8 mouse cellular contexts compared by ENCODE assay signal in genomic region chr4:55604915-55605314, GRCm38 (mm10).
DNase-seq lines count a peak whose midpoint lies in the region; ATAC-seq lines count a peak whose summit lies in the region.

No protein-coding gene starts in this region.

- H3K4me1 ChIP-seq in heart, embryonic 11.5 days (ENCODE audit: control insufficient read depth, insufficient read depth, low read length) = no peaks in the 10 kb centered on the region
- no peaks in the 10 kb centered on the region for H3K4me1 ChIP-seq in intestine, embryonic 14.5 days (replicated peaks; ENCODE audit: control insufficient read depth, insufficient read depth, low read length)
- no peaks in the 10 kb centered on the region for H3K4me1 ChIP-seq in liver, embryonic 16.5 days (ENCODE audit: control insufficient read depth, low read depth, low read length)
- 0 out of 2 replicates have a peak, but pooled peaks cover 3% of the 10 kb centered on the region for H3K4me1 ChIP-seq in stomach, embryonic 16.5 days (ENCODE audit: control insufficient read depth, insufficient read depth, low read length)

- H3K36me3 ChIP-seq in heart, embryonic 11.5 days (ENCODE audit: control insufficient read depth, insufficient read depth, low read length) = no peaks in the 10 kb centered on the region
- H3K36me3 ChIP-seq in intestine, embryonic 14.5 days (ENCODE audit: control insufficient read depth, insufficient read depth, low read length) = no peaks in the 10 kb centered on the region
- no peaks in the 10 kb centered on the region for H3K36me3 ChIP-seq in liver, embryonic 16.5 days (ENCODE audit: control insufficient read depth, insufficient read depth)
- H3K36me3 ChIP-seq in stomach, embryonic 16.5 days (ENCODE audit: control insufficient read depth, insufficient read depth, low read length) = no peaks in the 10 kb centered on the region

- WGBS in heart, embryonic 11.5 days (ENCODE audit: insufficient replicate concordance) = 83% methylated on average over 11 of the region's 11 CpGs
- 77% methylated on average over 11 of the region's 11 CpGs for WGBS in intestine, embryonic 14.5 days
- WGBS in liver, embryonic 16.5 days (ENCODE audit: insufficient replicate concordance) = 49% methylated on average over 11 of the region's 11 CpGs
- WGBS in stomach, embryonic 16.5 days = 75% methylated on average over 11 of the region's 11 CpGs

- no peak overlapping the region for H3K9ac ChIP-seq in heart, embryonic 11.5 days (ENCODE audit: low read depth, low read length)
- no peak overlapping the region for H3K9ac ChIP-seq in intestine, embryonic 14.5 days (ENCODE audit: low read length)
- H3K9ac ChIP-seq in liver, embryonic 16.5 days (ENCODE audit: low read depth, low read length) = no peak overlapping the region
- H3K9ac ChIP-seq in stomach, embryonic 16.5 days (ENCODE audit: low read length) = no peak overlapping the region

- H3K4me2 ChIP-seq in heart, embryonic 11.5 days = no peak overlapping the region
- H3K4me2 ChIP-seq in intestine, embryonic 14.5 days (ENCODE audit: low read length) = no peak overlapping the region
- H3K4me2 ChIP-seq in liver, embryonic 16.5 days (ENCODE audit: low read depth, low read length) = no peak overlapping the region
- no peak overlapping the region for H3K4me2 ChIP-seq in stomach, embryonic 16.5 days (ENCODE audit: low read depth, low read length)

- no peaks in the 10 kb centered on the region for H3K9me3 ChIP-seq in heart, embryonic 11.5 days (replicated peaks; ENCODE audit: control insufficient read depth, low read length)
- H3K9me3 ChIP-seq in intestine, embryonic 14.5 days (ENCODE audit: control insufficient read depth, low read length) = no peaks in the 10 kb centered on the region
- H3K9me3 ChIP-seq in liver, embryonic 16.5 days (replicated peaks; ENCODE audit: control insufficient read depth, low read length) = no peaks in the 10 kb centered on the region
- no peaks in the 10 kb centered on the region for H3K9me3 ChIP-seq in stomach, embryonic 16.5 days (replicated peaks; ENCODE audit: control insufficient read depth, low read length)

- H3K4me3 ChIP-seq in heart, embryonic 11.5 days (ENCODE audit: low read depth, low read length) = no peak overlapping the region
- no peak overlapping the region for H3K4me3 ChIP-seq in intestine, embryonic 14.5 days (ENCODE audit: low read depth, low read length)
- no peak overlapping the region for H3K4me3 ChIP-seq in liver, embryonic 16.5 days (ENCODE audit: low read depth, low read length)
- H3K4me3 ChIP-seq in stomach, embryonic 16.5 days (replicated peaks; ENCODE audit: low read length) = no peak overlapping the region

- H3K27me3 ChIP-seq in heart, embryonic 11.5 days (ENCODE audit: control insufficient read depth, insufficient read depth, low read length) = peaks cover 5% of the 10 kb centered on the region; the same call in 1 of the 2 replicates
- no peaks in the 10 kb centered on the region for H3K27me3 ChIP-seq in intestine, embryonic 14.5 days (replicated peaks; ENCODE audit: control insufficient read depth, insufficient read depth, low read length)
- no peaks in the 10 kb centered on the region; the same call in 1 of the 2 replicates for H3K27me3 ChIP-seq in liver, embryonic 16.5 days (ENCODE audit: control insufficient read depth, insufficient read depth, low read depth, low read length)
- no peaks in the 10 kb centered on the region for H3K27me3 ChIP-seq in stomach, embryonic 16.5 days (ENCODE audit: control insufficient read depth, insufficient read depth, low read length)

- peak; percentile 58 to 86 for DNase-seq in heart, adult 18-20 months
- DNase-seq in intestine, embryonic 14.5 days (ENCODE audit: low spot score) = no peak
- no peak for DNase-seq in embryo, embryonic 10 days (ENCODE audit: low spot score)
- no peak for DNase-seq in spleen, postnatal 14 days (ENCODE audit: low spot score in 2 of 2)
- DNase-seq in spleen, adult 18-20 months = no peak

- ATAC-seq in heart, embryonic 11.5 days (replicated peaks; ENCODE audit: insufficient number of reproducible peaks, low FRiP score, low TSS enrichment) = no peak
- peak; percentile 70 for ATAC-seq in intestine, embryonic 14.5 days (replicated peaks; ENCODE audit: low FRiP score, low TSS enrichment, low read depth)
- ATAC-seq in liver, embryonic 16.5 days (ENCODE audit: low read depth) = peak; percentile 63
- ATAC-seq in stomach, embryonic 16.5 days (ENCODE audit: insufficient read depth, low FRiP score) = peak; percentile 83

- no peak overlapping the region for H3K27ac ChIP-seq in heart, embryonic 11.5 days (ENCODE audit: low read depth, low read length)
- H3K27ac ChIP-seq in intestine, embryonic 14.5 days (ENCODE audit: low read depth) = no peak overlapping the region
- no peak overlapping the region for H3K27ac ChIP-seq in liver, embryonic 16.5 days (ENCODE audit: low read length)
- peak overlapping the region; percentile 15; the same call in 1 of the 2 replicates for H3K27ac ChIP-seq in stomach, embryonic 16.5 days (ENCODE audit: low read length)

Comparison
In these comparisons a context has a peak if more than half of its experiments do, and no peak if none do; other contexts are left out.
1. DNase-seq: peak in heart, adult 18-20 months (2 of 2); none in intestine, embryonic 14.5 days (single experiment), embryo, embryonic 10 days (single experiment), spleen, postnatal 14 days (0 of 2) and spleen, adult 18-20 months (0 of 2).